Mouse (Mus musculus): ENCODE data around the gene B4galt5. TPM values are rescaled to one million over a fixed set of nuclear protein-coding genes. Genes with fewer than 3 reads are reported as not detected.

Gene B4galt5
- polyA plus RNA-seq, 1 experiment from 2014 or later = 14.8 TPM

DNA sequence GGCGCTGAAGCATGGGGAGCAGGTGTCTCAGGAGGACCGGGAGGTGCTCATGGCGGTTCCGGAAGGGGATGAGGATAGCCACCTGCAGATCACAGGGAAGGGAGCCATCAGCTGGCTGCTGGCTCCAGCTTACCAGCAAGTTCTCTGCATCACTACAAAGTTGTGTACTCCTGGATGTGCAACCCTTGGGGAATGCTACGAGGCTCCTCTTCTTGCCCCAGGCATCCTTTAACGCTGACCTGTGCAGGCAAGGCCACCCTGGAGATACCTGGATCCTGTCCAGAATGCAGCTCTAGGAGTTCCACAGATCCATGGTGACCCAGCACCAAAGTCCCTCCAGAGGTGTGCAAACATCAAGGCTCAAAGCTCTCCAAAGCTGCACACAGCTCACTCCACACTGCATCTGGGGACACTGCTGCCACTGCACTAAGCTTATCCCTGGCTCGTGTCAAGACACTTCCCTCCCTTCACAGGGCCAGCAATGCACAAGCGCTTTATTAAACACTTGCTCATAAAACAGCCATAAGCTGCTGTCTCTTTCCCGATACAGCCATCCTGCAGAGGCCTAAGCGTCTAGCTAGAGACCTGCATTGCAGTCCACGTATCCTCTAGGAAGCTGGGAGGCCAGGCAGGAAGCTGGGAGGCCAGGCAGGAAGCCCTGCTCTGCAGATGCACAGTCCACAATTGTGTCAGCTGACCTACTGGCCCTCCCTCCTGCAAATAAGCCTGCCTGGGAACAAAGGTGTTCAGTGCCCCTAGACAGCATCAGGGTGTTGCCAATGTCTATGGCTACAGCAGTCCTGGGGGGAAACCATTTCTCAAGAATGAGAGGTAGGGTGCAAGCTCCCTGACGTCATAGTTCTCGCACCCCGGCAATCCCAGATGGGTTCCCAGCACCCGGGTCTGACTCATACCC, 42.1 kb downstream of the B4galt5 start:
- Histone ChIP-seq H3K36me3 (peaks cover 55% of the 10 kb centered on the region), H3K9ac (no peak overlapping the region), H3K4me1 (peaks cover 18% of the 10 kb centered on the region), H3K4me3 (no peak overlapping the region), H3K27me3 (no peaks in the 10 kb centered on the region), H3K4me2 (peak overlapping the region; percentile 2; the same call in 1 of the 2 replicates), H3K9me3 (no peaks in the 10 kb centered on the region), H3K27ac (peak overlapping the region; percentile 58)
- 71% methylated on average over 15 of the region's 15 CpGs for WGBS
- ATAC-seq (ENCODE audit: insufficient number of reproducible peaks, low FRiP score, low TSS enrichment, low read depth) = no peak

DNA sequence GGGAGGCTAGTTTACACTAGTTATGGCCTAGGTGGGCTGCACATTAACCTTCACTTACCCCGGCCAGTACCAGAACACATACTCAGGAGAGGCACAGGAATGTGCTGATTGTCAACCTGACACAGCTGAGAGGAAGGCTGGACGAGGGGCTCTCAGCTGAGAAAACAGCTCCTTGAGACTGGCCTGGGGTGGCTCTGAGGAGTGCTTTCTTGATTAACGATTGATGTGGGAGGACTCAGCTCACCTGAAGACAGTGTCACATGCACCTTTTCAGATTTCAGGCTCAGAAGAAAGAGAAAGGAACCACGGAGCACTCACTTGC, 42.7 kb downstream of the B4galt5 start:
- Histone ChIP-seq H3K9ac (no peak overlapping the region), H3K36me3 (peaks cover 60% of the 10 kb centered on the region), H3K27ac (no peak overlapping the region), H3K9me3 (no peaks in the 10 kb centered on the region), H3K4me2 (no peak overlapping the region), H3K4me3 (no peak overlapping the region), H3K27me3 (no peaks in the 10 kb centered on the region), H3K4me1 (peaks cover 18% of the 10 kb centered on the region)
- 88% methylated on average over 4 of the region's 4 CpGs for WGBS
- no peak for ATAC-seq (ENCODE audit: insufficient number of reproducible peaks, low FRiP score, low TSS enrichment, low read depth)

DNA sequence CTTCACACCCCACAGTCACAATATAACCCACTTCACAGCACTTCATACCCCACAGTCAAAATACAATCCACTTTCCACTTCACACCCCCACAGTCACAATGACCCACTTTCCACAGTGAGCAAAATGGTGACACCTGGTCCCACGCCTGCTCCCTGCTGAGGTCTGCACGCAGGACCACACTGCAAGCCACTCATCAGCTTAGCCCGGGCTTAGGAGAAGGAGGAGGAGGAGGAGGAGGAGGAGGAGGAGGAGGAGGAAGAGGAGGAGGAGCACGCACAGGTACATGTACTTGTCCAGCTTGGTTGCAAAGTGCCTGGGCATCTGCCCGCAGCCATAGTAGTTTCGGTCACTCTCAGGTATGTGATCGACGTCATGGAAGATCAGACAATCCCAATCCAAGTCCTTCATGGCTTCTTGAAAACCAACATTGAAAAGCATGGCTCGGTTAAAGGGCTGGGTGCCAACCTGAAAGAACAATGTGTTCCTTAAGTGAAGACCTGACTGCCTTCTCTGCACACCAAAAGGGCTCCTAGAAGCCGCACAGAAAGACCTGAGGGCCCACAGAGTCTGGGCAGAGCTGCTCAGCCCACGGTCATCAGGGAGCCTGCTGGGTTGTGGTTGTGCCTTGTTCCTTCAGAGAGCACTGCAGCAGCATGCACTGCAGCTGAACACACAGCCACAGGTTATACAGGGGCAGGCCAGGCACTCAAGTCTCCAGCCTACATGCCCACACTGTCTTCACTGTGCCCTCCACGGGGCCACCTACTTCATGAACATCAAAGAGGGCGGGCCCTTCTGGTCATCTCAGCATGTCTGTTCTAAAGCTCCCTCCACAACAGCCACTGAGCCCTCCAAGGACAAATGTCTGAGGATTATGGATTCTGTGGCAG, 43.4 kb downstream of the B4galt5 start:
- Histone ChIP-seq H3K36me3 (peaks cover 65% of the 10 kb centered on the region), H3K27me3 (no peaks in the 10 kb centered on the region)
- WGBS = 87% methylated on average over 13 of the region's 13 CpGs

DNA sequence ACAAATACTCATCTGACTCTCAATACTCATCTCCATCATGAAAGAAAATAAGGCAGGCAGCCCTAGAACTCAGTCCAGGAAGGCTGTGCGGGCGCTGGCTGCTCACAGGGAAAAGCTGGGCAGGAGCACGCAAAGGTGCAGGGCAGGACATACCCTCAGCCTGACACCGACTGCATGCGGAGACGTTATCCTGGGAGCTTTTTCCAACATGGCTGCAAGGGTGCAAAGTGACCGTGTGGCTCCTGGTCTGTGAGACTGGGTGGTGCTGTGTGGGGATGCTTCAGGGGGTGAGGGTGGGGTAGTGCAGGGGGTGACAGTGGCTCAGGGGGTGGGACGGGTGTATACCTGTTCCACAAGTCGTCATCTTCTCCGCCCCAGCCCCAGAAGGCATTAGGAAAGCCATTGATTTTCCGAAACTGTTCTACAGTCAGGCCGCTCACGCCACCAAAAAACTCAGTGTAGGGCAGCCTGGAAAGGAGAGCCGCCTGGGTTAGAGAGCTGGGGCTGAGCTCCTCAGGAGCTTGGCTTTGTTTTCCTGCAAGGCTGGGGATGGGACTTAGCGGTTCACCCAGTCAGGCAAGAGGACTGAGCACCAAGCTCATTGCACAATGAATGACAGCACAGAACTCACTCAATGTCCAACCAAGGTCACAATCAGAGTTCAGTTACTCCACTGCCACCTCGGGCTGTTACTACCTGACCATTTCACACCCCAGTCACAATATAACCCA, 44.2 kb downstream of the B4galt5 start:
- no peak for ATAC-seq (ENCODE audit: insufficient number of reproducible peaks, low FRiP score, low TSS enrichment, low read depth)
- Histone ChIP-seq H3K27ac (no peak overlapping the region), H3K4me1 (peaks cover 18% of the 10 kb centered on the region), H3K4me2 (no peak overlapping the region), H3K36me3 (peaks cover 70% of the 10 kb centered on the region), H3K9me3 (no peaks in the 10 kb centered on the region), H3K4me3 (no peak overlapping the region), H3K9ac (no peak overlapping the region), H3K27me3 (no peaks in the 10 kb centered on the region)
- 87% methylated on average over 16 of the region's 16 CpGs for WGBS

More for the DNA sequence above, 43.4 kb downstream of the B4galt5 start:
- Histone ChIP-seq H3K4me2 (no peak overlapping the region), H3K4me3 (no peak overlapping the region), H3K9me3 (no peaks in the 10 kb centered on the region), H3K9ac (no peak overlapping the region), H3K27ac (no peak overlapping the region), H3K4me1 (peaks cover 18% of the 10 kb centered on the region)
- no peak for ATAC-seq (ENCODE audit: insufficient number of reproducible peaks, low FRiP score, low TSS enrichment, low read depth)

DNA sequence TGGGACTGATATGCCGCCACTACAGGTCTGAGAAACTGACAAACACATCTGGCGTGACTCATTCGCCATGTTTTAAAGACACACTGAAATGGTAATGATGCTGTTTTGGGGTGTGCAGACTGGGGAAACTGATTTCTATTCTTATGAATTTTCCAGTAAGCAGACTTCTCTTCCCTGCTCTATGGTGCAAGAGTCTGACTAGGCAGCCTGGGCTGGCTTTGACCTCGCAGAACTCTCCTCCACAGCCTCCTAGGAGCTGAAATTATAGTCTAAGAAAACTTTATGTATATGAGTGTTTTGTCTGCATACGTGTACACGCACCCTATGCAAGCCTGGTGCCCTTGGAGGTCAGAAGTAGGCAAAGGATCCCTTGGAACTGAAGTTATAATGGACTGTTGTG, 45.2 kb downstream of the B4galt5 start:
- no peak for ATAC-seq (ENCODE audit: insufficient number of reproducible peaks, low FRiP score, low TSS enrichment, low read depth)
- peaks cover 72% of the 10 kb centered on the region for H3K36me3 ChIP-seq
- H3K27me3 ChIP-seq = no peaks in the 10 kb centered on the region
- no peak overlapping the region for H3K27ac ChIP-seq
- H3K4me1 ChIP-seq = peaks cover 18% of the 10 kb centered on the region
- WGBS = 93% methylated on average over 6 of the region's 6 CpGs
- H3K4me2 ChIP-seq = no peak overlapping the region
- no peaks in the 10 kb centered on the region for H3K9me3 ChIP-seq
- H3K4me3 ChIP-seq = no peak overlapping the region
- no peak overlapping the region for H3K9ac ChIP-seq

DNA sequence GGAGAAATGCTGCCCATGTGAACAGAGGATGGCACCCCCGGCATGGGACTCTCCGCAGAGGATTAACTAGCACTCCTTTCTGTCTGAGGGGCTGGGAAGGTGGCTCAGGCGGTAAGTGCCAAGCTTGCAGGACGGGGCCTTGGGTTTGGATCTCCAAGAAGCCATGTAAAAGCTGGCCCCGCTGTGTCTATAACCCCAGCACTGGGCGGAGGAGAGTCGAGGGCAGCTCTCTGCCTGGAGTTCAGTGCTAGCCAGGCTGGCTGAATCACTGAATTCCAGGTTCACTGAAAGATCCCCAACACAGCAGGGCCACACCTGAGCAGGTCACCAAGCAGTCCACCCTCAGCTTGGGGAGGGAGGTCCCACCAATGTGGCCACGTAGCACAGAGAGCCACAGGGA, 45.8 kb downstream of the B4galt5 start:
- H3K36me3 ChIP-seq = peaks cover 71% of the 10 kb centered on the region
- H3K4me1 ChIP-seq = peaks cover 18% of the 10 kb centered on the region
- H3K4me2 ChIP-seq = no peak overlapping the region
- 87% methylated on average over 8 of the region's 8 CpGs for WGBS
- H3K27me3 ChIP-seq = no peaks in the 10 kb centered on the region
- no peak overlapping the region for H3K9ac ChIP-seq
- no peaks in the 10 kb centered on the region for H3K9me3 ChIP-seq
- H3K4me3 ChIP-seq = no peak overlapping the region
- no peak for ATAC-seq (ENCODE audit: insufficient number of reproducible peaks, low FRiP score, low TSS enrichment, low read depth)
- H3K27ac ChIP-seq = no peak overlapping the region

DNA sequence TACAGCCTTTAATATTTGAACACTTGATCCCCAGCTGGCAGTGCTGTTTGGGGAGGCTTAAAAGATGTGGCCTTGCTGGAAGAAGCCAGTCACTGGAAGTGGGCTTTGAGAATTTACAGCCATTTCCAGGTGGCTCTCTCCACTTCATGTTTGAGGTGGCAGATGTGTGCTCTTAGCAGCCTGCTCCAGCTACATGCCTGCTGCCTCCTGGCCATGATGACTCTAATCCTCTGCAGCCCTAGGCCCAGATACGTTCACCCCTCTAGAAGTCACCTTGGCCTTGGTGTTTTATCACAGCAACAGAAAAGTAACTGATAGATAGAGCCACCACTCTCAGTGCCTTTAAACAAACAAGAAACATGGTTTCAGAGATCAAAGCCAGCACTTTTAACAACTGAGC, 46.3 kb downstream of the B4galt5 start:
- H3K9ac ChIP-seq = no peak overlapping the region
- H3K9me3 ChIP-seq = no peaks in the 10 kb centered on the region
- WGBS = 47% methylated on average over 1 of the region's 1 CpGs
- no peak overlapping the region for H3K4me3 ChIP-seq
- no peaks in the 10 kb centered on the region for H3K27me3 ChIP-seq
- no peak for ATAC-seq (ENCODE audit: insufficient number of reproducible peaks, low FRiP score, low TSS enrichment, low read depth)
- H3K36me3 ChIP-seq = peaks cover 71% of the 10 kb centered on the region
- no peak overlapping the region for H3K4me2 ChIP-seq
- H3K27ac ChIP-seq = no peak overlapping the region
- H3K4me1 ChIP-seq = peaks cover 15% of the 10 kb centered on the region

DNA sequence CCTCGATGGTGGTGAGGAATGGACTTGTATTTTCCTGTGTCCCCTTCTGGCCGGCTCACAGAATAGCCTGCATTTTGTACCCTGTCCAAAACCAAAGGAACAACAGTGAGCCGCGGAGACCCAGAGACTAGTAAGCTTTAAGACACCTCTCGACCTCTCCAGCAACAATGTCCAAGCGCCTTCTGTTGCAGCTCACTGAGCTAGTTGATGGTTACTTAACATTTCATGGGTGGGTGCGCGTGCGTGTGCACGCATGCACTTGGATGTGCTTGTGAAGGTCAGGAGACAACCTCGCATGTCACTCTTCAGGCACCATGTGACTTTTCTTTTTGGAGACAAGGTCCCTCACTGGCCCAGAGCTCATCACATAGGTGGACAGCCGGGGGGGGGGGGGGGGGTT, 47.0 kb downstream of the B4galt5 start:
- Histone ChIP-seq H3K9me3 (no peaks in the 10 kb centered on the region), H3K36me3 (peaks cover 69% of the 10 kb centered on the region), H3K27me3 (no peaks in the 10 kb centered on the region), H3K4me3 (no peak overlapping the region), H3K4me2 (no peak overlapping the region), H3K9ac (no peak overlapping the region), H3K4me1 (peaks cover 9% of the 10 kb centered on the region), H3K27ac (no peak overlapping the region)
- ATAC-seq (ENCODE audit: insufficient number of reproducible peaks, low FRiP score, low TSS enrichment, low read depth) = no peak
- 91% methylated on average over 12 of the region's 12 CpGs for WGBS

DNA sequence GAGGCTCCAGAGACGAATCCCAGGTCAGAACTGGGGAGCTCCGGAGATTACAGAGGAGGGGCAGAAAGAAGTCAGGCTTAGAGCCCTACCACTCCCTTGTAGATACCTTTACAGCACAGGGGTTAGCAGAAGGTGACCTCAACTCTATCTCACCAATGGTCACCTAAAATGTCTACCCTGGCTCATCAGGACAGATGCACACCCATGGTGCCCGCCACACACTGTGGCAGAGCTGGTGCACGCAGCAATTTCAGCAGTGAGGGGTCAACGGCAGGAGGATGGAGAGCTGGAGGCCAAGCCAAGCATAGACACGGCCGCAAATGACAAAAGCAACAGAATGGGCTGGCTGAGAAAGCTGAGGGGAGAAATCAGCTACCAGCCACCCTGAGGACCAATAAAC, 47.4 kb downstream of the B4galt5 start:
- 92% methylated on average over 7 of the region's 7 CpGs for WGBS
- no peak overlapping the region for H3K9ac ChIP-seq
- no peak overlapping the region for H3K4me2 ChIP-seq
- H3K9me3 ChIP-seq = no peaks in the 10 kb centered on the region
- no peak overlapping the region for H3K27ac ChIP-seq
- no peak for ATAC-seq (ENCODE audit: insufficient number of reproducible peaks, low FRiP score, low TSS enrichment, low read depth)
- H3K4me1 ChIP-seq = peaks cover 4% of the 10 kb centered on the region; the same call in 1 of the 2 replicates
- no peaks in the 10 kb centered on the region for H3K27me3 ChIP-seq
- H3K36me3 ChIP-seq = peaks cover 64% of the 10 kb centered on the region
- H3K4me3 ChIP-seq = no peak overlapping the region

DNA sequence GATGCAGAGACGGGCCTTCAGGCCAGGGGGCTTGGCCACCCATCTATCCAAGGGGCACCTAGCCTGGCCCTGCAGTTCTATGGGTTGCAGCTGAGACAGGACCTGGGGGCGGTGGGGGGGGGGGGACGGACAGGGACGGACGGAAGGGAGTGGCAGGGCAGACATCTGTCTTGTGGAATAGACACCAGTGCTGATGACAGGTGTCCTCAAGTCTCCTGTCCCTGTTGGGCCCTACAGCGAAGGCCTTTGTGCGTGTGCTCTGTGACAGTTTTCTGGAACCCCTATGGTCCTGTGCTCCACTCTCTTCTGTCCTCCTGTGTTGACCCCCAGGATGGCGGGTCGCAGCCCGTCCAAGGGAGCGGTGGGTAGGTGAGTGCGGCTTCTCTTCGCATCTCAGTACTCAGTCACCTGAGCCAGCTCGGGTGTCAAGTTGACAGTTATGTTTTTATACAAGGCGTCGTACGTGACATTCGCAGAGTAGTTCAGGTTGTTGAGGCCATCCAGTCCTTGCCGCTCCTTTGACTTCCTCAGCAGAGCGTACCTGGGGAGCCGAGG, 48.0 kb downstream of the B4galt5 start:
- Histone ChIP-seq H3K27ac (no peak overlapping the region), H3K4me3 (no peak overlapping the region), H3K9ac (no peak overlapping the region), H3K4me1 (0 out of 2 replicates have a peak, but pooled peaks cover 2% of the 10 kb centered on the region), H3K4me2 (no peak overlapping the region), H3K9me3 (no peaks in the 10 kb centered on the region), H3K36me3 (peaks cover 59% of the 10 kb centered on the region), H3K27me3 (no peaks in the 10 kb centered on the region)
- WGBS = 89% methylated on average over 21 of the region's 21 CpGs
- no peak for ATAC-seq (ENCODE audit: insufficient number of reproducible peaks, low FRiP score, low TSS enrichment, low read depth)

DNA sequence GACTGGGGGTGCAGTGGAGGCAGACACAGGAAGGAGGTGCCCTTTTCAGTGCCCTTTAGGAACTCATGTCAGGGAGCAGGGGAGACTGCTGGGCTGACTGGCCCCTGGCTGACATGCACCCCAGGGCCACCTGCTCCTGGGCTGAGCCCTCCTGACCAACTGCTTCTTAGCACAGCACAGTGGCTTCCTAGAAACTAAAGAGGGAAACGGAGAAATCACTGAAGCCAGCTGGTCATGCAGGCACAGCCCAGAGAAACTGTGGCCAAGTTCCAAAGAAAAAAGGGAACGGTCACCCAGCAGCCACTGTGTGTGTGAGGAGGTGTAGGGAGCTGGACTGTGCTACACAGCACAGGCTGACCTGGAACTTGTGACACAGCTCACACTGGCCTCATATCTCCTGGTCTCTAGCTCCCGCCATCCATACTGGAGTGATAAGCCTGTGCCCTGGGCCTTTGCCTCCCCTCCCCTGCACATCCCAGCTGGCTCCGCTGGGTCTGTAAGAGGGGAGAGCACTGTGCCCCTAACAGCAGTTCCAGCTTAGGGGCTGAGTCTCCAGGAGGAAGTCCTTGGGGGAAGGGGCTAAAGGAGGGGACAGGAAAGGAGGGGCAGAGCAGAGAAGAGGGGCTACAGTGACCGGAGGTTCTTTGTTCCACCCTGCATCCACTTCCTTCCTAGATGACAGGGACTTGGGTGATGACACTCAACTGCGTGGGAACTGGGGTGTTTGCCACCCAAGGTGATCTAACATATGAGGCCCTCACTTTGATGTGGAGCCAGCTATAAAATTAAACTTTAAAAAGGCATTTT, 48.9 kb downstream of the B4galt5 start:
- ATAC-seq (ENCODE audit: insufficient number of reproducible peaks, low FRiP score, low TSS enrichment, low read depth) = peak; percentile 49; the same call in 1 of the 2 replicates
- peak overlapping the region; percentile 11; the same call in 1 of the 2 replicates for H3K27ac ChIP-seq

More for the DNA sequence above, 48.9 kb downstream of the B4galt5 start:
- WGBS = 57% methylated on average over 6 of the region's 6 CpGs
- no peaks in the 10 kb centered on the region for H3K27me3 ChIP-seq
- H3K9ac ChIP-seq = no peak overlapping the region
- peaks cover 51% of the 10 kb centered on the region for H3K36me3 ChIP-seq
- no peaks in the 10 kb centered on the region for H3K4me1 ChIP-seq
- H3K4me2 ChIP-seq = no peak overlapping the region
- no peak overlapping the region for H3K4me3 ChIP-seq
- no peaks in the 10 kb centered on the region for H3K9me3 ChIP-seq
